Mouse (Mus musculus) brain, embryonic 14.5 days (tissue): Measurements from ENCODE around the gene Gm12166.

ENCODE experiments used
- CTCF ChIP-seq: fragments of 200-500 bp; IDR thresholded peaks from 2 replicates; pipeline ENCODE4 v1.5.1; 2012; ENCODE audit warnings: inconsistent platforms, mild to moderate bottlenecking, moderate library complexity, borderline replicate concordance; ENCODE audit not compliant: insufficient read depth, insufficient read length; ENCODE audit errors: extremely low read depth
- POLR2A ChIP-seq: fragments of 200-500 bp; IDR thresholded peaks from 2 replicates; pipeline ENCODE4 v1.6.1; 2012; ENCODE audit warnings: mild to moderate bottlenecking, inconsistent platforms, borderline replicate concordance; ENCODE audit not compliant: poor library complexity, insufficient read depth, insufficient read length, severe bottlenecking; ENCODE audit errors: extremely low read depth

GRCm38 (mm10) chr11:46032956-46033355 lies 19.2 kb downstream of the Gm12166 start:
- no peak for TF ChIP-seq CTCF
- no peak for TF ChIP-seq POLR2A
